Mouse (Mus musculus): ENCODE measurements at regions not wholly inside any gene's neighbourhood (a gene's known extent, or its start where the extent isn't known, plus 50 kb on each side); places are given as distances from the start of the nearest gene placed in this dataset.

- H3K4me2 ChIP-seq (ENCODE audit: low read depth, low read length) = no peak overlapping the region
- 83% methylated on average over 4 of the region's 4 CpGs for WGBS
- H3K27ac ChIP-seq (replicated peaks; ENCODE audit: low read depth, low read length) = no peak overlapping the region
- no peak overlapping the region for H3K9ac ChIP-seq (ENCODE audit: low read depth, low read length)
- ATAC-seq (ENCODE audit: low read depth) = no peak
- H3K9me3 ChIP-seq (ENCODE audit: control insufficient read depth, low read length) = no peaks in the 10 kb centered on the region
- DNase-seq (ENCODE audit: low spot score) = no peak
- no peaks in the 10 kb centered on the region for H3K4me1 ChIP-seq (ENCODE audit: control insufficient read depth, insufficient read depth, low read length)
- H3K4me3 ChIP-seq (ENCODE audit: low read depth, low read length) = no peak overlapping the region
- no peaks in the 10 kb centered on the region for H3K27me3 ChIP-seq (replicated peaks; ENCODE audit: control insufficient read depth, insufficient read depth, low read length)
- H3K36me3 ChIP-seq (ENCODE audit: control insufficient read depth, insufficient read depth, low read length) = no peaks in the 10 kb centered on the region
Measured at GRCm38 (mm10) chr8:10855131-10855530, 153.1 kb downstream of the Irs2 start.

- Histone ChIP-seq H3K4me2 (ENCODE audit: low read depth, low read length) (no peak overlapping the region), H3K27ac (replicated peaks; ENCODE audit: low read depth, low read length) (no peak overlapping the region), H3K9ac (ENCODE audit: low read depth, low read length) (no peak overlapping the region), H3K9me3 (ENCODE audit: control insufficient read depth, low read length) (no peaks in the 10 kb centered on the region), H3K4me1 (ENCODE audit: control insufficient read depth, insufficient read depth, low read length) (no peaks in the 10 kb centered on the region), H3K36me3 (ENCODE audit: control insufficient read depth, insufficient read depth, low read length) (no peaks in the 10 kb centered on the region), H3K27me3 (replicated peaks; ENCODE audit: control insufficient read depth, insufficient read depth, low read length) (no peaks in the 10 kb centered on the region), H3K4me3 (ENCODE audit: low read depth, low read length) (no peak overlapping the region)
- WGBS = 42% methylated on average over 6 of the region's 6 CpGs
- DNase-seq (ENCODE audit: low spot score) (no peak), ATAC-seq (ENCODE audit: low read depth) (no peak)
Measured at GRCm38 (mm10) chr8:10854600-10854999, 153.7 kb downstream of the Irs2 start.

GRCm38 (mm10) chr8:10853901-10854300 is 154.4 kb downstream of the Irs2 start:
- no peak for DNase-seq (ENCODE audit: low spot score)
- H3K4me1 ChIP-seq (ENCODE audit: control insufficient read depth, insufficient read depth, low read length) = no peaks in the 10 kb centered on the region
- H3K9ac ChIP-seq (ENCODE audit: low read depth, low read length) = no peak overlapping the region
- no peak overlapping the region for H3K27ac ChIP-seq (replicated peaks; ENCODE audit: low read depth, low read length)
- WGBS = 68% methylated on average over 5 of the region's 5 CpGs
- H3K36me3 ChIP-seq (ENCODE audit: control insufficient read depth, insufficient read depth, low read length) = no peaks in the 10 kb centered on the region
- H3K9me3 ChIP-seq (ENCODE audit: control insufficient read depth, low read length) = no peaks in the 10 kb centered on the region
- no peak for ATAC-seq (ENCODE audit: low read depth)
- no peak overlapping the region for H3K4me3 ChIP-seq (ENCODE audit: low read depth, low read length)
- no peak overlapping the region for H3K4me2 ChIP-seq (ENCODE audit: low read depth, low read length)
- H3K27me3 ChIP-seq (replicated peaks; ENCODE audit: control insufficient read depth, insufficient read depth, low read length) = no peaks in the 10 kb centered on the region

GRCm38 (mm10) chr8:10849916-10850315 is 158.3 kb downstream of the Irs2 start:
- no peak overlapping the region for H3K4me2 ChIP-seq (ENCODE audit: low read depth, low read length)
- H3K9me3 ChIP-seq (ENCODE audit: control insufficient read depth, low read length) = no peaks in the 10 kb centered on the region
- 84% methylated on average over 7 of the region's 7 CpGs for WGBS
- ATAC-seq (ENCODE audit: low read depth) = no peak
- no peak for DNase-seq (ENCODE audit: low spot score)
- no peaks in the 10 kb centered on the region for H3K27me3 ChIP-seq (replicated peaks; ENCODE audit: control insufficient read depth, insufficient read depth, low read length)
- H3K36me3 ChIP-seq (ENCODE audit: control insufficient read depth, insufficient read depth, low read length) = no peaks in the 10 kb centered on the region
- H3K4me3 ChIP-seq (ENCODE audit: low read depth, low read length) = no peak overlapping the region
- H3K9ac ChIP-seq (ENCODE audit: low read depth, low read length) = no peak overlapping the region
- H3K27ac ChIP-seq (replicated peaks; ENCODE audit: low read depth, low read length) = no peak overlapping the region
- no peaks in the 10 kb centered on the region for H3K4me1 ChIP-seq (ENCODE audit: control insufficient read depth, insufficient read depth, low read length)

GRCm38 (mm10) chr8:10845607-10846006 is 162.7 kb downstream of the Irs2 start:
- H3K4me2 ChIP-seq (ENCODE audit: low read depth, low read length) = no peak overlapping the region
- 35% methylated on average over 6 of the region's 6 CpGs for WGBS
- DNase-seq (ENCODE audit: low spot score) (no peak), ATAC-seq (ENCODE audit: low read depth) (no peak)
- H3K36me3 ChIP-seq (ENCODE audit: control insufficient read depth, insufficient read depth, low read length) = no peaks in the 10 kb centered on the region
- no peaks in the 10 kb centered on the region for H3K4me1 ChIP-seq (ENCODE audit: control insufficient read depth, insufficient read depth, low read length)
- H3K4me3 ChIP-seq (ENCODE audit: low read depth, low read length) = no peak overlapping the region
- no peaks in the 10 kb centered on the region for H3K27me3 ChIP-seq (replicated peaks; ENCODE audit: control insufficient read depth, insufficient read depth, low read length)
- no peak overlapping the region for H3K27ac ChIP-seq (replicated peaks; ENCODE audit: low read depth, low read length)
- H3K9ac ChIP-seq (ENCODE audit: low read depth, low read length) = no peak overlapping the region
- H3K9me3 ChIP-seq (ENCODE audit: control insufficient read depth, low read length) = no peaks in the 10 kb centered on the region

- no peak overlapping the region for H3K9ac ChIP-seq (ENCODE audit: low read depth, low read length)
- no peak overlapping the region for H3K4me3 ChIP-seq (ENCODE audit: low read depth, low read length)
- H3K4me2 ChIP-seq (ENCODE audit: low read depth, low read length) = no peak overlapping the region
- no peaks in the 10 kb centered on the region for H3K27me3 ChIP-seq (replicated peaks; ENCODE audit: control insufficient read depth, insufficient read depth, low read length)
- no peak for DNase-seq (ENCODE audit: low spot score)
- H3K36me3 ChIP-seq (ENCODE audit: control insufficient read depth, insufficient read depth, low read length) = no peaks in the 10 kb centered on the region
- H3K9me3 ChIP-seq (ENCODE audit: control insufficient read depth, low read length) = no peaks in the 10 kb centered on the region
- WGBS = 90% methylated on average over 12 of the region's 12 CpGs
- no peaks in the 10 kb centered on the region for H3K4me1 ChIP-seq (ENCODE audit: control insufficient read depth, insufficient read depth, low read length)
- no peak overlapping the region for H3K27ac ChIP-seq (replicated peaks; ENCODE audit: low read depth, low read length)
- ATAC-seq (ENCODE audit: low read depth) = no peak
Measured at GRCm38 (mm10) chr8:10840853-10841531, 167.3 kb downstream of the Irs2 start.

- Histone ChIP-seq H3K9ac (ENCODE audit: low read depth, low read length) (no peak overlapping the region), H3K9me3 (ENCODE audit: control insufficient read depth, low read length) (no peaks in the 10 kb centered on the region), H3K36me3 (ENCODE audit: control insufficient read depth, insufficient read depth, low read length) (no peaks in the 10 kb centered on the region), H3K27ac (replicated peaks; ENCODE audit: low read depth, low read length) (no peak overlapping the region), H3K27me3 (replicated peaks; ENCODE audit: control insufficient read depth, insufficient read depth, low read length) (no peaks in the 10 kb centered on the region), H3K4me2 (ENCODE audit: low read depth, low read length) (no peak overlapping the region), H3K4me3 (ENCODE audit: low read depth, low read length) (no peak overlapping the region), H3K4me1 (ENCODE audit: control insufficient read depth, insufficient read depth, low read length) (no peaks in the 10 kb centered on the region)
- no peak for ATAC-seq (ENCODE audit: low read depth)
- no peak for DNase-seq (ENCODE audit: low spot score)
- 74% methylated on average over 1 of the region's 1 CpGs for WGBS
Measured at GRCm38 (mm10) chr8:10840044-10840443, 168.2 kb downstream of the Irs2 start.

GRCm38 (mm10) chr8:10835054-10835453 is 173.2 kb downstream of the Irs2 start:
- H3K4me3 ChIP-seq (ENCODE audit: low read depth, low read length) = no peak overlapping the region
- H3K9ac ChIP-seq (ENCODE audit: low read depth, low read length) = no peak overlapping the region
- no peak for ATAC-seq (ENCODE audit: low read depth)
- H3K27ac ChIP-seq (replicated peaks; ENCODE audit: low read depth, low read length) = no peak overlapping the region
- no peaks in the 10 kb centered on the region for H3K9me3 ChIP-seq (ENCODE audit: control insufficient read depth, low read length)
- H3K36me3 ChIP-seq (ENCODE audit: control insufficient read depth, insufficient read depth, low read length) = no peaks in the 10 kb centered on the region
- 82% methylated on average over 6 of the region's 6 CpGs for WGBS
- no peak overlapping the region for H3K4me2 ChIP-seq (ENCODE audit: low read depth, low read length)
- no peaks in the 10 kb centered on the region for H3K27me3 ChIP-seq (replicated peaks; ENCODE audit: control insufficient read depth, insufficient read depth, low read length)
- DNase-seq (ENCODE audit: low spot score) = no peak
- H3K4me1 ChIP-seq (ENCODE audit: control insufficient read depth, insufficient read depth, low read length) = 0 out of 2 replicates have a peak, but pooled peaks cover 3% of the 10 kb centered on the region

GRCm38 (mm10) chr8:10831864-10832263 is 176.4 kb downstream of the Irs2 start:
- WGBS = 75% methylated on average over 7 of the region's 7 CpGs
- no peak overlapping the region for H3K27ac ChIP-seq (replicated peaks; ENCODE audit: low read depth, low read length)
- H3K36me3 ChIP-seq (ENCODE audit: control insufficient read depth, insufficient read depth, low read length) = no peaks in the 10 kb centered on the region
- no peak overlapping the region for H3K4me2 ChIP-seq (ENCODE audit: low read depth, low read length)
- no peak overlapping the region for H3K9ac ChIP-seq (ENCODE audit: low read depth, low read length)
- no peak for DNase-seq (ENCODE audit: low spot score)
- ATAC-seq (ENCODE audit: low read depth) = no peak
- H3K9me3 ChIP-seq (ENCODE audit: control insufficient read depth, low read length) = no peaks in the 10 kb centered on the region
- no peak overlapping the region for H3K4me3 ChIP-seq (ENCODE audit: low read depth, low read length)
- H3K27me3 ChIP-seq (replicated peaks; ENCODE audit: control insufficient read depth, insufficient read depth, low read length) = no peaks in the 10 kb centered on the region
- H3K4me1 ChIP-seq (ENCODE audit: control insufficient read depth, insufficient read depth, low read length) = 0 out of 2 replicates have a peak, but pooled peaks cover 3% of the 10 kb centered on the region
